Mouse (Mus musculus) megakaryocyte, embryonic 14.5 days (primary cell): ENCODE results near the gene Ucp2.

Source experiments
- FLI1 ChIP-seq: IDR thresholded peaks from 2 replicates; pipeline ENCODE4 v1.6.1; 2012; ENCODE audit warnings: low read length, inconsistent platforms, mixed read lengths
- GATA1 ChIP-seq: IDR thresholded peaks from 3 replicates; pipeline ENCODE4 v1.6.1; 2012; ENCODE audit warnings: mixed read lengths, low read length, inconsistent platforms, borderline replicate concordance

DNA sequence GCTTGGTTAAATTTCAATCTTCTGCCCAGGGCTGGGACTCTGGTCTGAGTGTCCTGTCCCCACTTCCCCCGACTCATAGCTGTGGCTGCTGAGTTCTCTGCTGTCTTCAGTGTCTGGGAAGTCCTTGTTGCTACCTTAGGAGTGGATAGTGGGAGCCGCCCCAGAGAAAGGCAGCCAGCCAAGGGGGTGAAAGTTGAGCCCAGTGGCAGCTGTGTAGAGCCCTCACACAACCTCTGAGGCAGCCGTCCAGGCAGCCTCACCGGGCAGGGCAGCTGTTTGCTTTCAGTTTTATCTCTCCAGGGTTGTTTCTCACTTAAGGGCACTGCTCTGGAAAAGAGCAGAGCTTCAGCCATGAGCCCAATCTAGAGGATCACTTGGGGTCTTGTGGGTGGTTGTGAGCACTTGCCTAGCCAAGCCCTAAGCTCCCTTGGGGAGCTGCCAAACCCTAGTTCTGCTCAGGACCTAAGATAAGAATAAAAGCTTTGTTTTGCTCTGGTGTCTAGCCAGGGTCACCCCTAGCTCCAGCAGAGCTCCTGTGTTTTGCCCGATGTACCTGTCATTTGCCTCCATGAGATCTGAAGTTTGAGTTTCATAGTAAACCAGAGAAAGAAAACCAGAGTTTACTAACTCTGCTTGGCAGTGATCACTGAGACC lies 27.4 kb upstream of the Ucp2 start:
- TF ChIP-seq GATA1 (no peak), FLI1 (no peak)
